20 mouse cellular contexts compared by ENCODE assay signal in the genomic region with DNA sequence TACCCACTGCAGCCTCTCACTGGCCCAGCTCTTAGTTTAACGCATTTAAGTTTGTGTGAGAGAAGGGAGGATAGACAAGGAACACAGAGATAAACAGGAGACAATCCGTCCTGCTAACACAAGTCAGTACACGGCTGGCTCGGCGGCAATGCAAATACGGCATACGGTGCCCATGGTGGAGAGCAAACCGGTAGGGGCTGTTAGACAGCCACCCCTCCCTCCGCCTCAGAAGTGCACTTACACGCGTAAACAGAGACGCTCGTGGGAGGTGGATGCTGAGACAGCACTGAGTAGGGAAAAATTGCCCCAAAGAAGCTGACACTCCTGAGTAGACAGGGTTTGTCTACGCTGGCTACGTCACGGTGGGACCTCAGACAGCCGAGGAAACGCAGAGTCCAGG.
"Had no signal": no experiment of that assay in that cellular context is flagged by ENCODE, and none has a peak within 500 bp of the region (broad histone marks: within the 10 kb centered on the region; RNA-seq: fewer than 3 reads in every experiment).

No protein-coding gene starts in this region.

- H3K27me3 ChIP-seq: kidney, embryonic 15.5 days; liver, embryonic 13.5 days; midbrain, embryonic 12.5 days; midbrain, embryonic 15.5 days; neural tube, embryonic 12.5 days; neural tube, embryonic 15.5 days; stomach, embryonic 15.5 days had no signal

- H3K27ac ChIP-seq: kidney, embryonic 15.5 days; left cerebral cortex, adult 2 months; liver, embryonic 13.5 days; midbrain, embryonic 12.5 days; midbrain, embryonic 15.5 days; neural tube, embryonic 12.5 days; neural tube, embryonic 15.5 days; stomach, embryonic 15.5 days had no signal

- DNase-seq: kidney, adult 8-10 months; kidney, postnatal 10 days; kidney, postnatal 36 days; layer of hippocampus, postnatal 36 days; liver, embryonic 13.5 days; lung, adult 2 months; lung, postnatal 36 days; retina, postnatal 1 day; right cerebral cortex, postnatal 25 days; spleen, adult 18-20 months; thymus, adult 2 months; thymus, postnatal 14 days; thymus, postnatal 4 days had no signal

- H3K36me3 ChIP-seq: kidney, embryonic 15.5 days; midbrain, embryonic 15.5 days; stomach, embryonic 15.5 days had no signal

- H3K4me3 ChIP-seq: kidney, embryonic 15.5 days; left cerebral cortex, adult 2 months; liver, embryonic 13.5 days; midbrain, embryonic 12.5 days; midbrain, embryonic 15.5 days; neural tube, embryonic 12.5 days; neural tube, embryonic 15.5 days; stomach, embryonic 15.5 days had no signal

- ATAC-seq: midbrain, embryonic 15.5 days had no signal

- H3K4me2 ChIP-seq: kidney, embryonic 15.5 days; liver, embryonic 13.5 days; midbrain, embryonic 12.5 days; midbrain, embryonic 15.5 days; neural tube, embryonic 12.5 days; neural tube, embryonic 15.5 days; stomach, embryonic 15.5 days had no signal

- H3K9me3 ChIP-seq: kidney, embryonic 15.5 days; liver, embryonic 13.5 days; midbrain, embryonic 12.5 days; midbrain, embryonic 15.5 days; neural tube, embryonic 12.5 days; neural tube, embryonic 15.5 days; stomach, embryonic 15.5 days had no signal

- H3K9ac ChIP-seq: kidney, embryonic 15.5 days; liver, embryonic 13.5 days; midbrain, embryonic 12.5 days; midbrain, embryonic 15.5 days; neural tube, embryonic 12.5 days; neural tube, embryonic 15.5 days; stomach, embryonic 15.5 days had no signal
